Mouse (Mus musculus) liver, postnatal 0 days (tissue): ENCODE data around the gene E130311K13Rik. TPM values are rescaled to one million over a fixed set of nuclear protein-coding genes. Genes with fewer than 3 reads are reported as not detected.

ENCODE experiments used
- ATAC-seq: fragments of 200-750 bp; cut with Nextera tagmentation; 2 replicates; pipeline ENCODE4 v1.8.0; 2017; ENCODE audit warnings: mild to moderate bottlenecking, moderate library complexity
- DNase-seq: peaks from one replicate; pipeline ENCODE4 v3.0.0-alpha.2; 2016
- H3K27ac ChIP-seq: fragments of 300-500 bp; sonication (generic); 2 replicates; pipeline ENCODE4 v1.5.1; 2014; ENCODE audit warnings: antibody characterized with exemption, moderate library complexity, mild to moderate bottlenecking, low read depth
- H3K27me3 ChIP-seq: fragments of 300-500 bp; sonication (generic); 2 replicates; pipeline ENCODE4 v1.6.1; 2014; ENCODE audit warnings: low read length, control low read depth, mixed read lengths; ENCODE audit not compliant: insufficient read depth
- H3K36me3 ChIP-seq: fragments of 300-500 bp; sonication (generic); replicated peaks from 2 replicates; pipeline ENCODE4 v1.6.1; 2014; ENCODE audit warnings: mild to moderate bottlenecking, control low read depth, low read length, moderate library complexity, mixed read lengths; ENCODE audit not compliant: insufficient read depth
- H3K4me1 ChIP-seq: fragments of 300-500 bp; sonication (generic); 2 replicates; pipeline ENCODE4 v1.6.1; 2014; ENCODE audit warnings: antibody characterized with exemption, mild to moderate bottlenecking, control low read depth; ENCODE audit not compliant: insufficient read depth
- H3K4me2 ChIP-seq: fragments of 300-500 bp; sonication (generic); 2 replicates; pipeline ENCODE4 v1.6.1; 2014; ENCODE audit warnings: low read depth, mild to moderate bottlenecking, low read length, moderate library complexity, mixed read lengths
- H3K4me3 ChIP-seq: fragments of 300-500 bp; sonication (generic); 2 replicates; pipeline ENCODE4 v1.5.1; 2014; ENCODE audit warnings: low read depth, low read length
- H3K9ac ChIP-seq: fragments of 300-500 bp; sonication (generic); replicated peaks from 2 replicates; pipeline ENCODE4 v1.6.1; 2014; ENCODE audit warnings: mild to moderate bottlenecking, moderate library complexity
- H3K9me3 ChIP-seq: fragments of 300-500 bp; sonication (generic); 2 replicates; pipeline ENCODE4 v1.6.1; 2016; ENCODE audit warnings: mild to moderate bottlenecking, control low read depth, low read length, mixed read lengths
- CTCF ChIP-seq: sonication (generic); IDR thresholded peaks from 2 replicates; pipeline ENCODE4 v1.5.1; 2016; ENCODE audit warnings: antibody characterized with exemption, low read depth
- EP300 ChIP-seq: IDR thresholded peaks from 2 replicates; pipeline ENCODE4 v1.6.1; 2016; ENCODE audit warnings: antibody characterized with exemption, low read depth, mild to moderate bottlenecking
- WGBS: fragments of 180-500 bp; shearing (Covaris S2); extraction: QIAGEN DNeasy Blood & Tissue Kit; methylation state at CpG from one replicate; pipeline ENCODE4 v1.1.7; 2014; ENCODE audit not compliant: insufficient replicate concordance; 5-methylcytosine and 5-hydroxymethylcytosine counted together
- polyA plus RNA-seq: library from polyadenylated mRNA; unstranded; fragments of >200 nt; fragmentation: Nextera tagmentation; extraction: Ambion mirVana; gene quantifications from 2 replicates; pipeline ENCODE4 v1.2.1, GENCODE M21; 2015

The E130311K13Rik gene
- polyA plus RNA-seq, 1 experiment from 2014 or later = 3.2 TPM

DNA sequence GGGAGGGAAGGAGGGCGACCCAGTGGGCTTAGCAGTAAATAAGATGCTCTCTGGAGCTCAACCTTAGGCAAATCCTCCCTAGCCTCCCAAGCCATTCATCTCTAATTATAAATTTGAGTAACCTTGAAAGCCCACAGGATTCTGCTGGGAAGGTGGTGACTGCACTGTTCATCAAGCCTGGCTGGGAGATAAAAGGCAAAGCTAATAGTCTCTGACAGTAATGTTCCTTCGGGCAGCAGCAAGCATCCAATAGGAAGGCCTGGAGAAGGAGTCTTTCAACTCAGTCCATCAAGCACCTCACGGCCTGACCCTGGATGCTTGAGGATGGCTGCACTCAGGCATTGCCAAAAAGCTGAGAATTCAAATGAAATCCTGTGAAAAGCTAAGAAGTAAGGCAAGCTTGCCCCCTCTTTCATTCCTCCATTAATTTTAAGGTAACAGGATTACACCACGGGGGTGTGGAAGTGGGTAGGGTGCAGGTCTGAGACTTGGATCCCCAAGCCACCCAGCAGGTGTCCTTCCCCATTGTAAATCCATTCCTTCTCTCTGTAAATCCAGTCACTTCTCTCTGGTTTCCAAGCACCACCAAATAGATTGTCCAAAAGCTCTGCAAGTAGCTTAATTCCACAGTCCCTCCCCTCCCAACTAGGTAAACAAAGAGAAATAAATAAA, 50.1 kb downstream of the E130311K13Rik start:
- 53% methylated on average over 4 of the region's 4 CpGs for WGBS
- Histone ChIP-seq H3K36me3 (no peaks in the 10 kb centered on the region), H3K4me2 (no peak overlapping the region), H3K27me3 (no peaks in the 10 kb centered on the region), H3K27ac (no peak overlapping the region), H3K4me1 (no peaks in the 10 kb centered on the region), H3K4me3 (no peak overlapping the region), H3K9me3 (no peaks in the 10 kb centered on the region), H3K9ac (no peak overlapping the region)
- no peak for TF ChIP-seq EP300
- no peak for ATAC-seq
- no peak for DNase-seq

DNA sequence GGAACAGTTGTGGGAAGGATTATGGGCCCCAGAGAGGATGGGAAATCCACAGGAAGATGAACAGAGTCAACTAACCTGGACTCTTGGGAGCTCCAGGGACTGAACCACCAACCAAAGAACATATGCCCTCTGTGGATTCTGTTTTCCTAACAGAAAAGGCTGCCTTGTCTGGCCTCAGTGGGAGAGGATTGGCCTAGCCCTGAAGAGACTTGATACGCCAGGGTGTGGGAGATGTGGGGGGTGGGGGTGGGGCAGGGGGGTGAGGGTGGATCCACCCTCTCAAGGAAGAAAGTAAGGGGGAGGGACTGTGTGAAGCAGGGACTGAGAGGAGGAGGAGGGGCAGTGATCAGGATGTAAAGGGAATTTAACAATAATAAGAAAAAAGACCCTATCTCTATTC, 56.5 kb downstream of the E130311K13Rik start:
- no peak for ATAC-seq
- Histone ChIP-seq H3K9me3 (no peaks in the 10 kb centered on the region), H3K9ac (no peak overlapping the region), H3K4me3 (no peak overlapping the region), H3K4me1 (no peaks in the 10 kb centered on the region), H3K4me2 (no peak overlapping the region), H3K27ac (no peak overlapping the region), H3K36me3 (no peaks in the 10 kb centered on the region), H3K27me3 (no peaks in the 10 kb centered on the region)
- WGBS = 56% methylated on average over 1 of the region's 1 CpGs
- TF ChIP-seq CTCF (no peak), EP300 (no peak)
- no peak for DNase-seq

DNA sequence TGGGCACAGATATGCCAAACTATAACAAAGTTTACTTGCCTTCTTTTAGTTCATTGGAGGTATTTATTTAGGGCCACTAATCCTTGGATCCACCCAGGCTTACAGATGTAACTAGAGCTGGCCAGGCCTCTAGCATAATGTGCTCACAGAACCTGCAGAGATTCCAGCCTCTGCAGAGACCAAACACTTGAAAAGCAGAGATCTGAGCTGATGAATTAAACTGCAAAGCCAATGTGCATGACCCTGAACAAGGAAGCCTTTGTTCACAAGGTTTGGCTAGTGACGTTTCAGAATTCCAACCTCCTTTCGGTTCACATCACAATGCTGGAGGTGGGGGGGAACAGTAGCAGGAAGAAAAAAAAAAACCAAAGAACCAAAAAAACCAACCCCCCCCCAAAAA, 58.0 kb downstream of the E130311K13Rik start:
- no peak overlapping the region for H3K4me2 ChIP-seq
- DNase-seq = no peak
- H3K9me3 ChIP-seq = no peaks in the 10 kb centered on the region

DNA sequence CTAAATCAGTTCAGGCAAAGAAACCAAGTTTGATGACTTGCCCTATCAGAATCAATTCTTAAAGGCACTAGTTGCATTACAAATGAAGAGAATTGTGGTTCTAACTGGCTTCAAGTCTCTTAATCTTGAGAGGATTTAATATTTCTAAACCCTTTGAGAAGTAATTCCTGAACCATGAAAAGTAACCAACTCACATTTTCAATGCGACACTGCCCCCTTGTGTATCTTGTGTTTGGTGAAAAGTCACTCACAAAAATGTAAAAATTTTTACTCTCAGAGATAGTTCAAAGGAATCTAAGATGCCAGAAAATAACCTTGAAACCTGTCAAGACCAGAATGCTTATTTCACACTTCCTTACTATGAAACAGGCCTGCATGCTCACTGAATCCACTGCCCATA, 61.0 kb downstream of the E130311K13Rik start:
- 52% methylated on average over 1 of the region's 1 CpGs for WGBS

More for the DNA sequence above, 58.0 kb downstream of the E130311K13Rik start:
- no peak for ATAC-seq
- no peak overlapping the region for H3K27ac ChIP-seq
- 70% methylated on average over 2 of the region's 2 CpGs for WGBS
- no peaks in the 10 kb centered on the region for H3K36me3 ChIP-seq
- H3K9ac ChIP-seq = no peak overlapping the region
- H3K4me3 ChIP-seq = no peak overlapping the region
- H3K27me3 ChIP-seq = no peaks in the 10 kb centered on the region
- TF ChIP-seq CTCF (no peak), EP300 (no peak)
- H3K4me1 ChIP-seq = no peaks in the 10 kb centered on the region

DNA sequence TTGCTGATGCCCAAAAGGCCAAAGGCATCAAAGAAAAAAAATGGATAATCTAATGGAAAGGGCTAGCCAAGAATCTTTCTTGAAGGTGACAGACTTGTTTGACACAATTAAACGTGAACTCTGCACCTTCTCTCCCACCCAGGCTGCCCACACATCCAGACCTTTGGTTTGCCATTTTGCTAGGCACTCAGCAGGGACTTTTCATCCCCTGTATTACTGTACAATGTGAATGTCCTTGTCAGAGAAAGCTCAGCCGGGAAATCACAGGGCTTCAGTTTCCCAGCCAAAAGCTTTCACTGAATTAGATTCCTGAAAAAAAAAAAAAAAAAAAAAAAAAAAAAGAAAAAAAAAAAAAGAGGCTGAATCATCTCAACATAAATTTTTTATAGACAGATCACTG, 64.2 kb downstream of the E130311K13Rik start:
- Histone ChIP-seq H3K9ac (no peak overlapping the region), H3K9me3 (no peaks in the 10 kb centered on the region), H3K27ac (no peak overlapping the region), H3K27me3 (no peaks in the 10 kb centered on the region), H3K4me1 (no peaks in the 10 kb centered on the region), H3K4me2 (no peak overlapping the region), H3K4me3 (no peak overlapping the region), H3K36me3 (no peaks in the 10 kb centered on the region)
- no peak for ATAC-seq
- WGBS = 63% methylated on average over 2 of the region's 2 CpGs
- DNase-seq = no peak
- TF ChIP-seq CTCF (no peak), EP300 (no peak)

More for the DNA sequence above, 61.0 kb downstream of the E130311K13Rik start:
- ATAC-seq (no peak), DNase-seq (no peak)
- Histone ChIP-seq H3K9me3 (no peaks in the 10 kb centered on the region), H3K4me1 (no peaks in the 10 kb centered on the region), H3K4me2 (no peak overlapping the region), H3K4me3 (no peak overlapping the region), H3K36me3 (no peaks in the 10 kb centered on the region), H3K27me3 (no peaks in the 10 kb centered on the region), H3K27ac (no peak overlapping the region), H3K9ac (no peak overlapping the region)
- TF ChIP-seq CTCF (peak; percentile 41), EP300 (no peak)

Other genes starting within 250 kb of the E130311K13Rik start
- 0.04 and 0.05 TPM in 2 replicates for gene Plch1, start 30.0 kb downstream of the E130311K13Rik start, polyA plus RNA-seq
- 12.2 and 13.7 TPM in 2 replicates for gene Slc33a1, start 35.3 kb upstream of the E130311K13Rik start, polyA plus RNA-seq
- 13.4 and 14.1 TPM in 2 replicates for gene Gmps, start 46.6 kb upstream of the E130311K13Rik start, polyA plus RNA-seq
- 0.01 TPM in 1 of 2 replicates, not detected in the other for gene Vmn2r1, start 152.1 kb upstream of the E130311K13Rik start, polyA plus RNA-seq
- not detected in 2 replicates for gene Vmn2r2, start 212.5 kb upstream of the E130311K13Rik start, polyA plus RNA-seq